Mouse (Mus musculus) layer of hippocampus, adult 2 months (tissue): ENCODE data around the gene Slc17a3. TPM values are rescaled to one million over a fixed set of nuclear protein-coding genes. Genes with fewer than 3 reads are reported as not detected.

ENCODE experiments used
- DNase-seq, 2 experiments: peaks; one replicate each; pipeline ENCODE4 v3.0.0; 2022; ENCODE audit warnings: low spot score in 2 of 2
- H3K27ac ChIP-seq: fragments of 200-600 bp; 2 replicates; pipeline ENCODE4 v1.8.1; 2022
- H3K4me3 ChIP-seq: fragments of 200-600 bp; 2 replicates; pipeline ENCODE4 v1.8.1; 2022; ENCODE audit warnings: mild to moderate bottlenecking
- CTCF ChIP-seq: fragments of 200-600 bp; conservative IDR thresholded peaks from 2 replicates; pipeline ENCODE4 v1.8.1; 2022; ENCODE audit warnings: antibody characterized with exemption, mild to moderate bottlenecking, moderate library complexity
- total RNA-seq, 2 experiments: library from RNA; stranded (reverse); gene quantifications; 2 replicates each; pipeline ENCODE4 v1.2.3; 2021

Gene Slc17a3
- total RNA-seq, 2 experiments from 2014 or later, result not detected

DNA sequence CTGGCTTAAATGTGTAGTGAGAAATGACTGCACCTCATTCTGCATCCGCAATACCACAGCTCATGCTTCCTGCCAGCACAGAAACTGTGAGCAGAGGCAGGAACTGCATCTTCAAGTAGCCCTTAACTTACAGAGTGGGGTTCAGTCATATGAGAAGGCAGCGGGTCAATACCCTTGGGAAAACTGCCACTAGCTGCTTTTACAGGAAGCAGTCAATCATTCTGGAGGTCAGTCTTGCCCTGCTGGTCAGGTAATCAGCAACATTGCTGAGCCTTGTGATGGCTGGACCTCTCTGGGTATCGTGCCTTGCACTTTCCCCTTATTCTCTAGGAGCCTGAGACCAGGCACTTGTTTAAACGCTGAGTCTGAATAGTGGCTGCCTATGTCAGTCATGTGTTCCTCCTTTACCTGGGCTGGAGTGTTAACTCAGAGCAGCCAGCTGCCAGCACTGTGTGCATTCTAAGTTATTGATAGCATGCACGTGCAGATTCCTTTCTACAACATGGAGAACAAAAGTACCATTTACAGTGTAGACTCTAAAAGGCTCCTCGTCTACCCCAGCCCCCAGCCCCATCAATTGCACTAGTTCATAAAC lies 49.9 kb downstream of the Slc17a3 start:
- no peak for TF ChIP-seq CTCF
- no peak overlapping the region for H3K4me3 ChIP-seq
- no peak for DNase-seq
- H3K27ac ChIP-seq, result no peak overlapping the region

DNA sequence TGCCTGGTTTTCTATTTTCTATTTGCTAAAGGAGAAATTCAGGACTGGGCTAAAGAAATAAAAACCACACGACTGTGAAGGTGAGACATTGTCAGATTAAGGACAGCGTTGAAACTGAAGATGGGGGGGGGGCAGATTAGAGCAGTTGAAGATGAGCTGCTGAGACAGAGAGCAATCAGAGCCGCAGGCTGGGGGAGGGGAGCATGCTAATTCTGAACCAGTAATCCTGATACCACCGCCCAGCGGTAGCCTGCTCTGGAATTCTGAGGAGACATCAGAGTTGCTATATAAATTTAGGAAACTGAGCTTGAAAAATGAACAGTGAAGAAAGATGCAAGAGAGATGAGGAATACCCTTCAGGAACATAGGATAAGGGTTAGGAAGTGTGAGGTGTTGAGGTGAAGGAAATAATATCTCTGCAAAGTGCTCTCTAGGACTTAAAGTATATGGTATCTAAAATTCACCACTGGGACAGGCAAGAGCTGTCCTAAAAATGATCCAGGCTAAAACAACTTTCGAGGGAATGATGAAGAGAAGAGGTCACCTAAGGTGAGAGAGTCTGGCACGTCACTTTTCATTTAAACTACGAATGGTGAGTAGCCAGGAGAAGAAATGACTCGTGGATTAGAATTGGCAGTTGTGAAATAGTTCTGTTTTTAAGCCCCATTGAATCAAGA lies 53.5 kb downstream of the Slc17a3 start:
- DNase-seq, result no peak
- no peak overlapping the region for H3K4me3 ChIP-seq
- no peak overlapping the region for H3K27ac ChIP-seq
- TF ChIP-seq CTCF, result no peak

DNA sequence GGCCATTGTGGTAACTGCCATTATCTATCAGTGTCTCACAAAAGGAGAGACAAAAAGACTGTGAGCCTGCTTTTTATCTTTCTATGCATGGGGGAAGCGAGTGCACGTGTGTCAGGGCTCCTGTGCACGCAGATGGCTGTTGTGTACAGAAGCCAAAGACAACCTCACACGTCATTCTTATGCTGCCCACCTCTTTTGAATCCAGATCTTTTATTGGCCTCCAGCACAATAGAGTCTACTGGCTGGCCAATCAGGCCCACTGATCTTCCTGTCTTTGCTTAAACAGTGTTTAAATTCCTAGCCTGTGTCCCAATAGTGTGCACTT lies 54.0 kb downstream of the Slc17a3 start:
- Histone ChIP-seq H3K4me3 (no peak overlapping the region), H3K27ac (no peak overlapping the region)
- no peak for TF ChIP-seq CTCF
- no peak for DNase-seq

GRCm38 (mm10) chr13:23898242-23898641 lies 59.0 kb downstream of the Slc17a3 start:
- DNase-seq, result no peak
- H3K4me3 ChIP-seq, result no peak overlapping the region
- no peak for TF ChIP-seq CTCF
- no peak overlapping the region for H3K27ac ChIP-seq

DNA sequence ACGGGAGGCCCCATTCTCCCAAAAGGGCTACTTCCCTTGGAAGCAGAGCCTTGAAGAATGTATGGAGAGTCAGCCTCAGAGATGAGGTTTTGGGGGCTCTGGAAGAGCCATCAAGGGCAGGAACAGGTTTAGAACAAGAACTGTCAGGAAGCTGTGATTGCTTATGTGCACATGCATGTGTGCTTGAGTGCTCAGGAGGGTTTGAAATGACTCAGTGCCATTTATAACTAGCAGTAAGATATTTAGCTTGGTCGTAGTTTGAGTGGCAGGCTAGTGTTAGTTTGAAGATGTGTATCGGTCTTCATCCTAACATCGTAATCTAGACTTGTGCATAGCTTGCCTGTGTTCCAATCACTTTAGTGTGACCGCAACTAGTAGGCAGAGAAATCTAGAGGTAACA lies 67.7 kb downstream of the Slc17a3 start:
- no peak for DNase-seq
- TF ChIP-seq CTCF, result no peak
- Histone ChIP-seq H3K4me3 (no peak overlapping the region), H3K27ac (no peak overlapping the region)

DNA sequence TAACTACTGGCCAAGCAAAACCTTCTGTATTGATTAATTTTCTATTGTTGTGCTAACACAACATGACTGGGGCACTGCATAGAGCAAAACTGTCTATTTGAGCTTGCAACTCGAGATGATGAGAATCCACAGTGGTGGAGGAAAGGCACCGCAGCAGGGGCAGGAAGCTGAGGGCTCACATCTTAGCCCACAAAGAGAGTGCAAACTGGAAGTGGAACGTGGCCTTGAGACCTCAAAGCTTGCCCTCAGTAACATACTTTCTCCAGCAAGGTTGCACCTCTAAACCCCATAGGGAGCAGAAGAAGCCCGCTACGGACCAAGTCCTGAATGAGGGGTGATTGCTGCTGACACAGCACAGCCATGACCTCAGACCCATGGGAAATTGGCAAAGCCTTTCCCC lies 70.9 kb downstream of the Slc17a3 start:
- H3K27ac ChIP-seq, result no peak overlapping the region
- TF ChIP-seq CTCF, result no peak
- no peak overlapping the region for H3K4me3 ChIP-seq
- no peak for DNase-seq

Other genes starting within 250 kb of the Slc17a3 start
- gene Hist1h2be, start 218.3 kb upstream of the Slc17a3 start, total RNA-seq, result 10 to 100 TPM in 1 of 2 experiments, 1 to 10 TPM in 1; 8.8 to 10.1 TPM
- 10 to 100 TPM; 50.6 to 58.1 TPM for gene Hist1h1e, start 216.9 kb upstream of the Slc17a3 start, total RNA-seq
- 1 to 10 TPM; 2.9 to 4.0 TPM for gene Hist1h2ac, start 155.5 kb upstream of the Slc17a3 start, total RNA-seq
- 10 to 100 TPM; 45.1 to 50.2 TPM for gene Hist1h2bc, start 155.2 kb upstream of the Slc17a3 start, total RNA-seq
- gene Hist1h1t, start 143.6 kb upstream of the Slc17a3 start, total RNA-seq, result not detected
- gene Hist1h4c, start 141.0 kb upstream of the Slc17a3 start, total RNA-seq, result 100 to 1,000 TPM; 108 to 115 TPM
- gene Hfe, start 128.6 kb upstream of the Slc17a3 start, total RNA-seq, result 1 to 10 TPM; 3.2 to 3.6 TPM
- gene Hist1h1c, start 100.6 kb upstream of the Slc17a3 start, total RNA-seq, result 10 to 100 TPM; 59.1 to 68.1 TPM
- gene Hist1h3c, start 93.8 kb upstream of the Slc17a3 start, total RNA-seq, result 1 to 10 TPM; 3.6 to 5.9 TPM
- gene Hist1h2bb, start 92.7 kb upstream of the Slc17a3 start, total RNA-seq, result 10 to 100 TPM; 23.0 to 24.7 TPM
- 10 to 100 TPM; 24.4 to 27.3 TPM for gene Hist1h2ab, start 88.3 kb upstream of the Slc17a3 start, total RNA-seq
- gene Hist1h3b, start 87.2 kb upstream of the Slc17a3 start, total RNA-seq, result 10 to 100 TPM; 13.6 to 15.0 TPM
- gene Hist1h4b, start 82.4 kb upstream of the Slc17a3 start, total RNA-seq, result 10 to 100 TPM; 70.9 to 73.8 TPM
- gene Hist1h4a, start 78.2 kb upstream of the Slc17a3 start, total RNA-seq, result 10 to 100 TPM; 46.0 to 55.3 TPM
- 10 to 100 TPM; 35.0 to 41.6 TPM for gene Hist1h3a, start 77.0 kb upstream of the Slc17a3 start, total RNA-seq
- gene Hist1h1a, start 75.8 kb upstream of the Slc17a3 start, total RNA-seq, result 10 to 100 TPM; 18.5 to 18.9 TPM
- not detected for gene Trim38, start 69.5 kb upstream of the Slc17a3 start, total RNA-seq
- gene Slc17a2, start 32.4 kb upstream of the Slc17a3 start, total RNA-seq, result under 1 TPM in 1 of 2 experiments, not detected in 1; 0.10 TPM
- not detected for gene Slc17a1, start 28.3 kb downstream of the Slc17a3 start, total RNA-seq
- not detected for gene Slc17a4, start 75.6 kb downstream of the Slc17a3 start, total RNA-seq
- not detected for gene Hist1h2ba, start 94.7 kb downstream of the Slc17a3 start, total RNA-seq
- not detected for gene Hist1h2aa, start 95.0 kb downstream of the Slc17a3 start, total RNA-seq
- gene Scgn, start 151.8 kb downstream of the Slc17a3 start, total RNA-seq, result 1 to 10 TPM in 1 of 2 experiments, under 1 TPM in 1; 0.95 to 1.1 TPM